Mouse (Mus musculus) cortical plate, adult 2 months (tissue): ENCODE results near the gene Igfbpl1.

Source experiments
- CTCF ChIP-seq: fragments of 200-500 bp; IDR thresholded peaks from 2 replicates; pipeline ENCODE4 v1.5.1; 2011; ENCODE audit warnings: mild to moderate bottlenecking, control low read depth, low read length; ENCODE audit not compliant: insufficient read depth; ENCODE audit errors: extremely low read depth
- POLR2A ChIP-seq: fragments of 200-500 bp; IDR thresholded peaks from 2 replicates; pipeline ENCODE4 v1.6.1; 2011; ENCODE audit warnings: mild to moderate bottlenecking, low read length, control low read depth; ENCODE audit not compliant: insufficient read depth; ENCODE audit errors: extremely low read depth

- TF ChIP-seq CTCF = no peak
- TF ChIP-seq POLR2A = no peak
These were observed 19.5 kb upstream of the Igfbpl1 start for GRCm38 (mm10) chr4:45846263-45846662.
